Mouse (Mus musculus): ENCODE data around the gene Dnajb3. TPM values are rescaled to one million over a fixed set of nuclear protein-coding genes. Genes with fewer than 3 reads are reported as not detected.
A peak's percentile ranks its signal among the peaks of the same experiment; 100 is the strongest.
"Not testable (repeated sequence)": the region's sequence is repeated elsewhere in the genome, so short reads cannot be mapped to it uniquely, and the experiment has no call there.

The Dnajb3 gene
- polyA plus RNA-seq, 1 experiment = 4.1 TPM

DNA sequence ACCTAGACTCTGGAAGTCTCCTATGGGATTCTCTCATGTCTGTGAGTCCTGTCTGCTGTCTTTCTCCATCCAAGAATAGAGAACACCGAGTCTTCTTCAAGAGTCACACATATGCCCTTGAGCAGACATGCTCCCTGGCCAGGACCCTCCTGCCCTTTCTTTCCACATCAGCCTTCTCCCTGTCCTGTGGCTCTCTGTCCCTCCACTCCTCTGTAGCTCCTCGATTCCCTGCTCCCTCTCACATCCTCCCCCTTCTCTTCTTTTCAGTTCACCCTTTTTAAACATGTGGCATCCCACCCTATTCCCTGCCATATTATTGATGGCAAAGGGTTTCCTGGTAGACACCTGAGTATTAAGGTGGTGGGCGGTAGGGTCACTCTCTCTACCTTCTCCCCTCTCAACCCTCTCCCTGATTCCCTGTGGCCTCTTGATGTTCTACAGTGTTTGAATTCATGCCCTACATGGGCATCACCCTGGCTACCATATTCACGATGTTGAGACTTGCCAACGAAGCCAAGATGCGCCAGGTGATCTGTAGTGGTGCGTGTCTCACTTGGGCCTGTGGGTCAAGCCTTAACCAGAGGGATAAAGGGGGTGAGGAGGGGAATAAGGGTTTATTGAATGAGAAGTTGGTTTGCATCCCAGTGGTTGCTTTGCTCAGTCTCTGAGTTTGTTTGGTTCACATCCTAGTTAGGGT lies 26.4 kb upstream of the Dnajb3 start:
- no peak for DNase-seq (ENCODE audit: low read depth)

DNA sequence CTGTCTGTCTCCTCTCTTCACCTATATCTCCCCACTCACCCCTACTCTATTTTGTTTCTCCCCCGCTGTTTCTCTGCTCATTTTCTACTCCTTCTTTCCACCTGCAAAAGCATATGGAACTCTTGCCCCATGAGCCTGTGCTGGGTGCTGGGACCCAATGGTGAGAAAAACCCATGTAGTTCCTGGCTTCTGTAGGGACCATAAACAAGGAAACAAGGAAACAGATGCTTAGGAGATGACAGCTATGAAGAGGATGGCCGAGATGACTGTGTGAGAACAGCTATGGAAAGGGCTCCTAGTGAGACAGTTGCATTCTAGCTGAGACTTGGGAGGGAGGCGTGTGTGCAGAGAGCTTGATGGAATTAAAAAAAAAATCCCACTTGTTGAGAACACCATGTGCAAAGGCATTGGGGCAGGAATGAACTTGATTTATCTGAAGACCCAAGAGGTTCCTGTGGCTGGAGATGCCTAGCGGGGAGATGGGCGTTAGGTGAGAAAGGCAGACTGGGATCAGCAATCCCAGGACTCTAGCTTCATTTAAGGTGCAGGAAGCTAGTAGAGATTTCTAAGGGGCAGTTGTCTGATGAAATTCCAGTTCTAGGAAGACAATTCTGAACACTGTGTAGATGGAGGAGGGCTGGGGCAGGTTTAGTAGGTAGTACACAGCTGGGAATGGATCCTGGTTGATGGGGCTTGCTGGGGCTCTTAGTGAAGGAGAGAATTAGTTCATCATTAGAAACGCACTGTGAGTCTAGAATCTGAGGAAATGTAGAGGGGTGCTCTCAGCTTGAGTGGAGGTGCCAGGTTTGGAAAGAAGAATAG lies 25.6 kb upstream of the Dnajb3 start:
- no peak for DNase-seq (ENCODE audit: low read depth)

DNA sequence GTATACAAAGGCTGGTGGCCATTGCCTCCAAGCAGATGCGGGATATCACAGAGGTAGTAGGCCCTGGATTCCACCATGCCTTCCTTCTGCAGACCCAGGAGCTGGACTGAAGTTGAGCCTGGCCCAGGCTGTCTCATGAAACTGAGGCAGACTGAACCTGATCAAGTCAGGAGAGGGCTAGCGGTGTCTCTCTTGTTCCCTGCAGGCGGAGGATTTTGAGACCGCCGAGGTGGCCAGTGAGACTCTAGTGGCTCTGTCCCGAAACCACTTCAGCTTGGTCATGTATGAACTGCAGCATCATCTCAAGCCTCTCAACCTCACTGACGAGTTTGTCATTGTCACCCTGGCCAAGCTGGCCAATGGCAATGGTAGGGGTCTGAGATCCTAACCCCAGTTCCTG lies 24.8 kb upstream of the Dnajb3 start:
- DNase-seq (ENCODE audit: low read depth) = no peak

DNA sequence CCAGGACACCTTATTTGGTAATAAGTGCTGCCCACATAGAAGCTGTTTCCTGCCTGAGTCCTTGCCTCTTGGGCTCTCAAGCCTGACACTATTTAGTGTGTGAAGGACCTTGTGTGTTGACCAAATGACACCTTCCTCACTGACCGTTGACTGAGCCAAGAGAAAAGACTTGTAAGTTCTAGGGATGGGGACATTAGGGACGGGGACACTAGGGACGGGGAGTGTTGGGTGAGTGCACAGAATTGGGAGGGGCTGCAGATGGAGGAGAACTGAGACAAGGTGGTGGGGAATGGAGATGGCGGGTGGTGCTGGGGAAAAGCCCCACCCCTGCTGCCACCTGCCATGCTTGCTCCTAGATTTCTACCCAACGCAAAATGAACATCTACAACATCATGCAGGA lies 24.4 kb upstream of the Dnajb3 start:
- no peak for DNase-seq (ENCODE audit: low read depth)

DNA sequence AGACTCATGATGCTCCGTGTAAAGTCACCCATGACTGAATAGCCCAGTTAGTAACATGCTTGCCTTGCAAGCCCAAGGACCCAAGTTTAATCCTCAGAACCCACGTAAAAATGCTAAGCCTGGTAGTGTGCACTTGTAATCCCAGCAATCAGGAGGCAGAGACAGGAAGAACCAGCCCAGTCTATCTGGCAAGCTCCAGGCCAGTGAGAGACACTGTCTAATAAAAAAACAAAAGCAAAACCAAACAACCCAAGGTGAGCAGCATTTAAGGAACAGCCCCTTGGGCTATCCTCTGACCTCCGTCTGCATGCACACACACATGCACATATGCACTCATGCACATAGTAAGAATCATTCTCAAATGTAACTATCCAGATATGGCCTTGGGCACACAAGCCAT lies 24.0 kb upstream of the Dnajb3 start:
- no peak for DNase-seq (ENCODE audit: low read depth)

DNA sequence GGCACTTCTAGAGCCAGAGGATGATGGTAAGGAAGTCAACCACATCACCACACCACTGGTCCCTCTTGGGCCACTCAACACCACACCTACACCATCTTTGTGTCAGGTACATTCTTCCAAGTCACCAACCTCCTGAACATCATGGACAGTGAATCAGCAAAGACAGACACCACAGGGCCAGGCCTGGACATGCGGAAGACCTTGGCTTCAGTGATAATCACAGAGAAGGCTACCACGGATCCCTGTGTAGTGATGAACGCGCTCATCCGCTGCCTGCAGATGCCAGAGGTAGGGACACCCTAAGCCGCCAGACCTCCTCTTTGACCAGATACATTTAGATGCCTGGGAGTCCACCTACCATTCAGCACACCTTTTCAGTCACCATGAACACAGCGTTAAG lies 22.5 kb upstream of the Dnajb3 start:
- no peak for DNase-seq (ENCODE audit: low read depth)

DNA sequence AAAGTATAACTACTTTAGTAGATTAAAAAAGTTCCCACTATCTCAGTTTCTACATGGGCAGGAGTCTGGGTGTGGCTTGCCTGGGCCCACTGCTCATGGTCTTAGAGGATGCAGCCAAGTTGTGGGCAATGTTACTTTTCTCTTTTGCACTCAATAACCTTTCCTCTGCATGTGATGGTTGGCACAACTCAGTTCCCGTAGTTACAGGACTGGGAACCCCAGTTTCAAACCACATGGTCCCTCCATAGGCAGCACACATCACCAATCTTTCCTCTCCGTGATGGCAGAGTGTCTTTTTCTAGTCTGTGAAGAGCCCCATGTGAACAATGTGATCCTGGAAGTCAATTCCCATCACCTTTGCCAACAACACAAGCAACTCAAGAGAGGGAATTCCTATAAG lies 21.9 kb upstream of the Dnajb3 start:
- no peak for DNase-seq (ENCODE audit: low read depth)

DNA sequence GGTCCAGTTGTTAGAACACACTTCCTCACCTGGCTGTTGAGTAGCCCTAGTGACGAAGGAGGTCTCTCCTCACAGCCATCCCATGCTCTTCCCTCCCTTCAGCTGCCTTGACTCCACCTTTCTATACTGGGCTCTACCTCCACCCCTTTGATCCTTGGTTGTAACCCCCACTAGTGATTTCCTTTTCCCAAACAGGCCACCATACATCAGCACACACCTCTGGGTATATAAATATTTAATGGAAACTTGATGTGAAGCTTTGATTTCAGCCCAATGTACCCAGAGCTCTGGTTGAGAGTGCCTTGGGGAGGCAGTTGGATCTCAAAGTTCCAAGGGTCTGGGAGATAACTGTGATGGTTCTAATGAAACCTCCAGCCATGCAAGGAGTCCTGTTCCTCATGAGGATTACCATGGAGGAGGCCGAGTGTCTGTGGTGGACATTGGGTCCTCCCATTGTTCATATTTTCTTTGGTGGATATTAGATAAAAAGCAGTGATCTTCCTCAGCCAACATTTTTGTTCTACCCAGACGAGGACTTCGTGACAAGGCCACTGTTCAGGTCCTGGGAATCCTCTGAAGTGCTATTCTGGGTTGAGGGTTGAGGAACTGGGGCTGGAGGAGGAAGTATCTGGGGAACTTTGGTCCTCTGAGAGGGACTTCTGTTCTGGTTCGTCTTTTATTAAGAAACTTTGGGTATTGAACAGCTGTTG lies 21.2 kb upstream of the Dnajb3 start, which contains the start of gene Mroh2a:
Gene Mroh2a (plus strand): TSS at position 317 of the 710 bp plus-strand sequence.
- no peak for DNase-seq (ENCODE audit: low read depth)

DNA sequence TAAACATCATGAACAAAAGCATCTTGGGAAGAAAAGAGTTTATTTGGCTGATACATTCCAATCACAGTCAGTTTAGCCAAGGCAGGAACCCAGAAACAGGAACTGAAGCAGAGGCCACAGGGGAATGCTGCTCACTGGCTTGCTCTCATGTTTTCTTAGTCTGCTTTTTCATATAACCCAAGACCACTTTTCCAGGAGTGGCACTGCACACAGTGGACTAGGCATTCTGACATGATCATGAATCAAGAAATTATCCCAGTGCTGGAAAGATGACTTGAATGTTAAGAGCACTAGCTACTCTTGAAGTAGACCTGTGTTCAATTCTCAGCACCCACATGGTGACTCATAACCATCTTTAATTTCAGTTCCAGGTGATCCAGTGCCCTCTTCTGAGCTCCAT lies 20.2 kb upstream of the Dnajb3 start:
- no peak for DNase-seq (ENCODE audit: low read depth)

DNA sequence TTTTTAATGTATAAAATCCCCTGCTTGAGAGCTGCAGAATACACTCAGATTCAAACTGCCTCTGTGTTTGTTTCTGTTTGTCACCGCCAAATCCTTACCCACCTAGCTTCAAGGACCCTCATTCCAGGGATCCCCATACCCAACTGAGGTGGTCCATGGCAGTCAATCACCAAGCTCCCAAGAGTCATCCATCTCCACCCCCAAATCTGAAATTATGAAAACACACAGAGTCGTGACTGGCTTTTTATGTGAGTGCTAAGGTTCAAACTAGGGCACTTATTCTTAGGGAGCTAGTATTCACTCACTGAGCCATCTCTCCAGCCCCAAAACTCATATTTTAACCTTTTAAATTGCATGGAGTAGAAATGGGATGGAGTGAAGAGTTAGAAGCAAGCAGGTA lies 19.7 kb upstream of the Dnajb3 start:
- not testable (repeated sequence) for DNase-seq (ENCODE audit: low read depth)

DNA sequence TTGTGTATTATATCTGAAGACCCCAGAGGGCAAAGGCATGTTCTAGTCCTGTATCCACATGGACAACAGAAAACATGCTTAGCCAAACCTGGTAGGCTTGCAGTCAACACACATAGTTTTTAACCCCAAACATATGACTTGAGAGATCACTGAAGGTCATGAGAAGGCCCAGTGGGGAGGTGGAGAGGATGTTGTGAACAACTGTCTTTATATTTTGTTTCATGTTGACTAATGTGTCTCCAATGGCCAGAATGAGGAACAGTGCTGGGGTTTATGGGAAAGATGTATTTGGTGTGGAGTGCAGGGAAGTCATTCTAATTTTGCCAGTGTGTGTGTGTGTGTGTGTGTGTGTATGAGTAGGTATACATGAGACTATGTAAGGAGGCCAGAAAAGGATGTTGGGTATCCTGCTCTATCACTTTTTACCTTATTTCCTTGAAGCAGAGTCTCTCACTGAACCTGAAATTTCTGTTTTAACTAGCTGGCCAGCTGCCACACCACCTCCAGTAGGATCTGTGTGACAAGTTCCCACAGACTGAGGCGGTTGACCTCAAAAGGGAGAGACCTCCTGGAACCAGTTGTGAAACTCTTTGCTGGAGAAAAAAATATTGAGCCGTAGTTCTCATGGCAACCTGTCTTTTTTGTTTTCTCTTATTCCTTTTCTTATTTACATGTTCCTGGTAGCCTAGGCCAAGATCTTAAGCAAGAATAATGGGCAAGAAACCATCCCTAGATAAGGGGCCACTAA lies 18.6 kb upstream of the Dnajb3 start:
- peak; percentile 99 for DNase-seq (ENCODE audit: low read depth)

DNA sequence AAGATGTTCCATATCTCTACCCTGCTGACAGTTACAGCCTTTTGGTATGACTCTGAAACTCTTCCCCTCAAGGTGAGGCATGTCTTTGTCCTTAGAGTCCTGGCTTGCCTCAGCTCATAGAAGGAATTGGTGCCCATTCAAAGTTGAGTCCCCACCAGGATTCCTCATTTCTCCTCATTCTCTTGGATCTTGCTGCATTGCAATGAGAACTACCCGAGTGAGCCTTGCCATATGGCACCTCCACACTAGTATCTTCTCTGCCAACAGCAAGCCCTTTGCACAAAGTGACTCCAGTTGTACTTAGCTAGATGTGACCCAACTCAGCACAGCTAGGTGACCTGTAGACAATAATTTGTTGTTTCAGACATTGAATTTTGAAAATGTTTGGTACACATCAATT lies 18.0 kb upstream of the Dnajb3 start:
- no peak for DNase-seq (ENCODE audit: low read depth)

DNA sequence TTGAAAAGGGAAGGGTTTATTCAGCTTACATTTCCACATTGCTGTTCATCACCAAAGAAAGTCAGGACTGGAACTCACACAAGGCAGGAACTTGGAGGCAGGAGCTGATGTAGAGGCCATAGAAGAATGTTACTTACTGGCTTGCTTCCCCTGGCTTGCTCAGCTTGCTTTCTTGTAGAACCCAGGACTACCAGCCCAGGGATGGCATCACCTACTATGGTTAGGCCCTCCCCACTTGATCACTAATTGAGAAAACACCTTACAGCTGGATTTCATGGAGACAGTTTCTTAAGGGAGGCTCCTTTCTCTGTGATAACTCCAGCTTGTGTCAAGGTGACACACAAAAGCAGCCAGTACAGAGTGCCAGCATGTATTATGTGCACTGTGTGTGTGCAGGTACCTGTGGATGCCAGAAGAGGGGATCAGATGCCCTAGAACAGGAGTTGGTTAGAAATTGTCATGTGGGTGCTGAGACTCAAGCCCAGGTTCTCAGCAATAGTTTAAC lies 17.5 kb upstream of the Dnajb3 start:
- DNase-seq (ENCODE audit: low read depth) = not testable (repeated sequence)

DNA sequence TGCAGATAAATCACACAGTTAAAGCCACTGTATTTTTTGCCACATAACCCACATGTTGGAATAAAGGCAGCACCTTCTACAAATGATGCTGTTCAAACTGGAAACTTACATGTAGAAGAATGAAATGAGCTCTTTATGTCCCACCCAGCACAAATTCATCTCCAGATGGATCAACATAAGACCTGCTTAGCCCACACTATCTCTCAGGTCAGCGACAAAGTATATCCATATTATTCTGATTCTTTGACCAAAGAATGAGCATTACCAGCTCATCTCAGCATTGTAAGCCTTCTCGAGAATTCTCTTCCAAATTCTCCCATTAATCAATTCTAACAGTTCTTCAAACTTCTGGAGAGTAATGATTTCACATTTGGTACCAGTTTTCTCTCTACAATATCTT lies 16.6 kb upstream of the Dnajb3 start:
- DNase-seq (ENCODE audit: low read depth) = no peak

DNA sequence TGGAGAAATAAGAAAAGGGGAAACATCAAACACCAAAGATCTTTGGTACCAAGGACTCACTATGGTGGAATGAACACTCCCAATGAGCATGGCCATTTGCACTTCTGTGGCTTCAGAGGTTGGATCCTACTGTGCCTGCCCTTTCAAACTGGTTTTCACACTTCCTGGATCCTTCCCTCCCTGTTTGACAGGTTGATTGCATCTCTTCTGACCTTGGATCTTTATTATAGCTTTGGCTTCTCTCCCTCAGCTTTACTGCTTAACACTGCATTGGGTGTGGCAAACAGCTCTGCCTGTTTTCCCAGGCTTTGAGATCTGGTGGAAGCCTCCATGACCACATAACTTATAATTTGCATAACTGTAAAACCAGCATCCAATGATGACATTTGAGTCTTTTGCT lies 14.8 kb upstream of the Dnajb3 start:
- DNase-seq (ENCODE audit: low read depth) = peak; percentile 94

DNA sequence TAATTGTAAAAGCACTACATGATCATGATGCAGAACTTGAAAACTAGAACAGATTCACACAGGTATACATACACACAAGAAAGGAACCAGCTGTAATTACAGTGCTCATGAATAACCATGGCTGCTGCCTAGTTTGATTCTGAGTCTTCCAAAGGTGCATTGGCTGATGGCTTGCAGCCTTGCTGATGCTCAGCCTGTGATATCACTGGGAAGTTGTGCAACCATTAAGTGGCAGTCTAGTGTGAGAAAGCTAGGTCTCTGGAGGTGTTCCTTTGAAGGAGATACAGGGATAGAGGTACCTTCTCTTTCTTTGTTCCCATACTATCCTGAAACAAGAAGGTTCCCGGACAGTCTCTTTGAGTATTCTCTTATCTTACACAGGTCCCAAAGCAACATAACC lies 13.5 kb upstream of the Dnajb3 start:
- no peak for DNase-seq (ENCODE audit: low read depth)

DNA sequence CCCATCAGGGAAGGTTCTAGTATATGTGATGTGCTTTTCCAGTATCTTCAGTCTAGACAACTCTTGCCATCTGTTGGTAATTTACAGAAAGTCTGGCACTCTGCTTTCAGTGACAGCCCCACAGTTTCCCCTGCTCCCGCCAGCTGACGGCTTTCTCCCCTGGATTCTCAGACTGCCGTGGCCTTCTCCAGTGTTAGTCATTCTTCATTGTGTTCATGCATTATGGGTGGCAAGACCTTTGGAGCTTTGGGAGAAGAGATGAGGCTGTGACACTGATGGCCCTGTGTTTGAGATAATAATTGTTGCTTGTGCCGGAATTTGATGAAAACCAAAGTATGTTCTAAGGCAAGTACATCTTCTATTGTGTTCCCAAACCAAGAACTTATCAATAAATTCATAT lies 13.0 kb upstream of the Dnajb3 start:
- DNase-seq (ENCODE audit: low read depth) = no peak

DNA sequence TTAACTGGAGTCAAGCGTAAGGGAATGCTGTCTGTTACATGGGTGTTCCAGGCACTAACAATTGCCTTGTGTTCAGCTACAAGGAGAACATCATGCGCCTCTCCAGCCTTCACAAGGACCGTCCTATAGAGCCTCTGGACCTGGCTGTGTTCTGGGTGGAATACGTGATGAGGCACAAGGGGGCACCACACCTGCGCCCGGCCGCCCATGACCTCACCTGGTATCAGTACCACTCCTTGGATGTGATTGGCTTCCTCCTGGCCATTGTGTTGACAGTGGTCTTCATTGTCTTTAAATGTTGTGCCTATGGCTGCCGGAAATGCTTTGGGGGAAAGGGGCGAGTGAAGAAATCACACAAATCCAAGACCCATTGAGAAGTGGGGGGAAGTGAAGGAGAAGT lies 12.5 kb upstream of the Dnajb3 start:
- DNase-seq (ENCODE audit: low read depth) = no peak

DNA sequence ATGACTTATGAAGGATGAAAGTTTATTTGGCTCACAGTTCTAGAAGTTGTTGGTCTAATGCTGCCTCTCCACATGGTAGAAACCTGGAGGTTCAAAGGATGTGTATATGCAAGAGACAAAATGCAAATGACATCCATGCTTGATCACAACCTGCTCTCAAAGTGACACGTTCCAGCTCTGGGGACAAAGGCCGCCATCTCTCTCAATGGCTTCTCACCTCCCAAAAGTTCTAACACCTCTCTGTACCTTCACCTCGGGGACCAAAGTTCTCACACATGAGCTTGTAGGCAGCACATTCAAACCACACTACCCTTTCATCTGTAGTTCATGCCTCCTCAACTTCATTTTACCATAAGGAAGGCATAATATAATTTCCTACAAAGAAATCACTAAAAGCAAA lies 12.0 kb upstream of the Dnajb3 start:
- no peak for DNase-seq (ENCODE audit: low read depth)

DNA sequence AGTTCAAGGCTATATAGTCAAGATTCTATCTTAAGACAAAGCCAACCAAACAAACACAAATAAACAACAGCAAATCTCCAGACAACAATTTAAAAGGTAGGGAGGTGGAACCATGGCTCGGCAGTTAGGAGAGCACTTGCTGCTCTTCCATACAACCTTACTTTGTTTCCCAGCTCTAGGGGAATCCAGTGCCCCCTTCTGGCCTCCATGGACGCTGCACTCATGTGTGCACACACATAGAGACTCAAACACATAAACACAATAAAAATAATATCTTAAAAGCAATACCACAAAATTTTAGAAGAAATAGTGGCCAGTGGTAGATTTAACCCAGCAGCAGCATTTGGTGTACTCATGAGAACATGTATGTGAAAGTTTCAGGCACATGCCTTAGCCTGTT lies 11.6 kb upstream of the Dnajb3 start:
- DNase-seq (ENCODE audit: low read depth) = no peak

DNA sequence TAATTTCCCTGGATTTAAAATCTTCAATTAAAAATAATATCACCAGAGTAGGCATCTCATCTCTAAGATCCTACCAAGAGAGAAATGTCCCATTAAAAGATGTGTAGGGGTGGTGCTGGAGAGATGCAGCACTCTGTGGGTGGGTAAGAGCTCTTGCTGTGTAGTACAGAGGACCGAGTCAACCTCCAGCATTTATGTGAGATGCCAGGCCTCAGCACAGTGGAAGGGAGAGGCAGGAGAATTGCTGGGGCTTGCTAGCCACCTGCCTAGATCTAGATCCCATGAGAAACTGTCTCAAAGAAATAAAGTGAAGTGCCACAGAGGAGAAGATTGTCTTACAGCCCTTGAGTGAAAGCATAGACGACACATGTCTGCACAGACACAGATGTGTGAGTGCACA lies 11.0 kb upstream of the Dnajb3 start:
- no peak for DNase-seq (ENCODE audit: low read depth)
